Mouse (Mus musculus) brain, adult 2 months (tissue): ENCODE measurements around the gene Uba52.
A peak's percentile ranks its signal among the peaks of the same experiment; 100 is the strongest.

Source experiments
- DNase-seq: peaks from one replicate; pipeline ENCODE4 v3.0.0; 2011; ENCODE audit warnings: low read depth, low spot score

Gene Uba52

DNA sequence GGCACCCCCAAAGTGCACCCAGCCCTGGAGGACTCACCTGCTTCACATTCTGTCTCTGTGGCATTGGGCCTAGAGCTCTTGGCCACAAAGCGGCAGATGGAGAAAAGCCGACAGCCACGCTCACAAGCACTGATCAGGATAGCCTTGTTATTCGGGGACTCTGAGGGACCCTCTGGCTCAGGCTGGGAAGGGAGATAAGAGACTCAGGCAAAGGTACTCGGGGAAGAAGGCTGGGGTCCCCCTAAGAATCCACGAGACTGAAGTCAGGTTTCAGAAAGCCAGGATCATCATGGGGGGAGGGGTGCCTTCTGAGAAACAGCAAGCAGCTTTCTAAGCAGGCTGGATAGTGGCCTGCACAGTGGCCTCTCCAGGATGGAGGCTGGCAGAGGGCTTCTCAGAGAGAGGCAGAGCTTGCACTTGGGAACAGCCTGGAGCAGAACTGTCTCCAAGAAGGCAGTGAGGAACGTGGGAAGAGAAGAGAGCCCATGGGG, 24.4 kb downstream of the Uba52 start:
- peak; percentile 77 for DNase-seq

DNA sequence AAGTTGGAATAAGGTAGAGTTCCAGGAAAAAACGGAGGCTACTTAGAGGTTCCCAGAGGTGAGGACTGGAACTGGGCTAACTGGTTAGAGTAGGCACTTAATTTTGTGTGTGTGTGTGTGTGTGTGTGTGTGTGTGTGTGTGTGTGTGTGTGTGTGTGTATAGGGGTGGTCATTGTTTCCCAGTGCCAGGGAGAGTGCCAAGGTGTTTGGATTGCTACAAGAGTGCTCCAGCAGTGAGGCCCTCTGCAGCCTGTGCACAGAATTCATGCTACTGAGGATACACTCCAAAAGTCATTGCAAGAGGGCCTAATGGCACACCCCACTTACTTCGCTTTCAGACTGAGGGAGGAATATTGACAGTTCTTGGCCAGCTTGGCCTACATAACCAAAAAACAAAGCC, 27.7 kb downstream of the Uba52 start:
- no peak for DNase-seq

DNA sequence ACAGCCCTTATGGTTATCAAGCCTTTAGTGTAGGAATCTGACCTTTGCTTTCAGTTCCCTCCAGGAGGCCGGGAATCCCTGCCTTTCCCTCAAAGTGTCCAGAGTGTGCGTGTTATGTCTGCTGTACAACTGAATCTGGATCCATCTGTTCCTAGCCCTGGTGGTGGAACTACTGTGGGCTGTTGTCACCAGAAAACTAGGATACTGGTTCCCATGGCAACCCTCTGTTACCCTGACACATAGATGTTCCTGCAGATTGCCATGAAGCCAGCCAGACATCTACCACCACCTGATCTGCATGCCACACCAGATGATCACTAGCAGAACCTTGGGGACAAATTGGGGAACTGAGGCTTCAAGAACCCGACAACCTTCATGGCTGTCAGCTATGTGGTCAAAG, 28.7 kb downstream of the Uba52 start:
- DNase-seq, result peak; percentile 91

DNA sequence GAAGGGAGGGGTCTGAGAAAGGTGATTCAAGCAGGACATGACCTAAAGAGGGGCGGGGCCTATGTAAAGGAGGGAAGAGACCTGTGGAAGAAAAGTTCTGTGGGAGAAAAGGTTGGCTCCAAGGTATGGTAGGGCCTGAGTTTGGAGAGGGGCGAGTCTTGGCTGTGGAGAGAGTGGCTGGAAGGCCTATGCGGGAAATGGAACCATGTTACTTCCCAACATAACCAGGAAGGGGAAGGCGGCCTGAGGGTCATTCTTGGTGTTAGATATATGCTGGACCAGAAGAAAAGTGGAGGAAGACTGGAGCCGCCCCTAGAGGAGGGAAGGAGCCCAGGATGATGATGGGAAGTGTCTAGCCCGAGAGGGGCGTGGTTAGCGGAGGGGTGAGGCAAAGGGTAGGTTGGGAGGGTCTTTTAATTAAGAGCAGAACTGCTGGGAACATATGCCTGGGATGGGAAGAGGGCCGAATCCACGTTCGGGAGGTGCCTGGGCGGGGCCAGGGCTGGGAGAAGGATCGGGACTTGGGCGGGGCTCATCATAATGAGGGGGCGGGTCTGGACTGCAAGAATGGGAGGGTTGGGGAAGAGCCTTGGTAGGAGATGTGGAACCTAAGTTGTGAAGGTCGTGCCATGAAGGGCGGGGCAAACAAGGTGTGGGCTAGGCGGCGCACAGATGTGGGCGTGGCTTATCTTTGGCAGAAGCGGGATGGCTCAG, 33.2 kb downstream of the Uba52 start:
- DNase-seq, result peak; percentile 25

DNA sequence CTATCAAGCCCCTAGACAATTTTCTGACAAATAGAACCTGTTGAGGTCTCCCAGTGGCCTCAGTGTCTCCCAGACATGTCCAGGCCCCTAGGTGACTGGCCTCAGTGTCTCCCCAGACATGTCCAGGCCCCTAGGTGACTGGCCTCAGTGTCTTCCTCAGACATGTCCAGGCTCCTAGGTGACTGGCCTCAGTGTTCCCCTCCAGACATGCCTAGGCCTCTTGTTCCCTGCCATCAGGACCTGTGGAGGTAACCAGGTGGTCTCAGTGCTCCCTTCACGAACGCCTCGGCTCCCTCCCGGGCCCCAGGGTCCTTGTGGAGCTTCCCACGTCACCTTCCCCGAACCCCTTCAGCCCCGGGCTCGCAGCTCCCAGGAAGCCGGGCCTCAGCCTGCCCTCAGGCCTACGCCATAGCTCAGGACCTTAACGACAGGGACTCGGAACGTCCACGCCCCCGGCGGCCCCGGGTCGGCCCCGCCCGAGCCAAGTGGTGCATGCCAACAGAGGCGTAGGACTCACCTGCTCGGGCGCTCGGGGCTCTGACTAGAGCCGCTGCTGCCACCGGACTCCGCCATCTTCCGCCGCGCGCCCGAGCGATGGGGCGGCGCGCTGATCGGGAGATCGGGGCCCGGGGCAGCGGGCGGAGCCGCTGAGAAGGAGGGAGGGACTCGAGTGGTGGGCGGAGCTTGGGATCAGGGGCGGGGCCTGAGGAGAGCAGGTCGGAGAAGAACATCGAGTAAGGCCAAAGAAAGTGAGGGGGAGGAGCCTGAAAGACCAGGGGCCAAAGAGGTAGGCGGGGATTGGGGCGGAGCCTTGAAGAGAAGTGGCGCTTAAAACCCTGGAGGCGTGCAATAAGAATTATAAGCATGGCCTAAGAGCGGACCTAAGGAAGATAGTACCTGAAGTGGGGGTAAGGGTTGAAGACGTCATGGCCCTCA, 34.0 kb downstream of the Uba52 start, which contains the start of gene Klhl26:
Gene Klhl26, minus strand, starts transcription at position 636 of the 936 bp plus-strand sequence.
- DNase-seq, result peak; percentile 96

DNA sequence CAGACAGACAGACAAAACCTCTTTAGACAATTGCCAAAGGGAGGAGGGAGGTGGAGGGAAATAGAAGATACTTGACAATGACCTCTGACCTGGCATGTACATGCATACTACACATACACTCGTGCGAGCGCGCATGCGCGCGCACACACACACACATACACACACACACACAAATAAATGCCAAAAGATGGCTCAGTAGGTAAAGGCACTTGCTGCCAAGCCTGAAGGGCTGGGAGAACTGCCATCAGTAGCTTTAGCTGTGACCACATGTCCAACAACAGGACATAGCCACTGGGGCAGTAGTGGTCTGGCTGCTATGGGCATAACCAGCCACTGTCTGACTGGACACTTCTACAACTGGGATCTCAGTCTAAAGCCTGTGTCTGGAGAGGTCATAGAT, 38.7 kb downstream of the Uba52 start:
- peak; percentile 78 for DNase-seq

DNA sequence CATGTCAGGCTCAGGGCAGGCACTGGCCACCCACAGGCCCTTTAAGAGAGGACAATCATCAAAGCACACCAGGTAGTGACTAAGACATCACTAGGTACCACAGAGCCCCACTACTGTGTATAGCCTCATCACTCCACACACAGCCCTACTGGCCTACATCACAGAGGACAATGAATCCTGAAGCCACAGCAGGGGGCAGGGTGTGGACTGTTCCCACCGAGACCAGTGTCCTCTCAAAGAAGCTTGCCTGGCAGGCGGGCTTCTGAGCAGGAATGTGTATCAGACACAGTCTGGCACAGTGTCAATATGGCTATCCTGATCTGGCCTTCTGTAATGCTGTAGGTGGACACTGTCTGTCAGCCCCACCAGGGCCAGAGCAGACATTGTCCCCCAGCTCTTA, 40.7 kb downstream of the Uba52 start:
- DNase-seq, result no peak

DNA sequence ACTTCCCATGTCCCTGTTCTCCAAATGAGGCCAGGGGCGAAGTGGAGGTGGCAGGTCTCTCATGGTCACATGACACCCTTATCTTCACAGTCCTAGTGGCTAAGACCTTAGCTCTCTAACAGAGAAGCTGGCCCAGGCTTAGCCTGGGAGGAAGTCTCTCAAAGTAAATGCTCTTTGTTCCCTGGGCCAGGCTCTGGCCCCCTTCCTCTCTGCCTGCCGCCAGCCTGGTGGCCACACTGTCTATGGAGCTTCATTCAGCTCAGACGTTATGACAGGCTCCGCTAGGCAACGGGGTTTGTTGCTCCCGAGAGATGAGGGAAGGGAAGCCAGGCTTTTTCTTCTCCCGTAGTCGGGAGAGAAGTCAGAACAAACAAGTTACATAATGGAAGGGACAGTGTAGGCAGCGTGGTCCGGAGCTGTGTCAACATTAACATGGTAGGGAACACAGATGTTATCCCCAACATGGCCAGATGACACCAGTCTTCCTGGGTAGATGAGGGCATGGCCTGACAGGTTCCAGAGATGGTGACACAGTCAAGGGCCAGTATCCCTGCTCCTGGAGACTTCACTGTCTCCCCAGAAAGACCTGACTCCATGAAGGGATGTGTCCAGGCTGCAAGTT, 41.2 kb downstream of the Uba52 start:
- no peak for DNase-seq

DNA sequence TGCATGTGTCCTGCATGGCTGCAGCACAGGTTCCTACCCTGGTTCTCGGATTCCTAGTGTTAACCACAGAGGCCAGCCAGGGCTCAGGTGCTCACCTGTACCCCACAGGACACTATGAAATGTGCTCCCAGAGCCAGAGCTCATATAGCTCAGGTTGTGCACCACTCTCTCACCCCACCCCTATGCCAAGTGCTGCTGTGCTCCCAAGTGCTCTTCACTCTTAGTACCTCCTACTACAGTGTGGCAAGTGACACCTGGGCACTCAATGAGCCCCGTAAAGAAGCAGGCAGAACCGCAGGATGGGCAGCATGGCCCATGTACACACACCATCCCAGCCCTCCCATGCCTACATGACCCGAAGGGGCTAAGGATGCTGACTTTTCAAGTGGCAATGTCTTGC, 41.9 kb downstream of the Uba52 start:
- DNase-seq, result no peak

DNA sequence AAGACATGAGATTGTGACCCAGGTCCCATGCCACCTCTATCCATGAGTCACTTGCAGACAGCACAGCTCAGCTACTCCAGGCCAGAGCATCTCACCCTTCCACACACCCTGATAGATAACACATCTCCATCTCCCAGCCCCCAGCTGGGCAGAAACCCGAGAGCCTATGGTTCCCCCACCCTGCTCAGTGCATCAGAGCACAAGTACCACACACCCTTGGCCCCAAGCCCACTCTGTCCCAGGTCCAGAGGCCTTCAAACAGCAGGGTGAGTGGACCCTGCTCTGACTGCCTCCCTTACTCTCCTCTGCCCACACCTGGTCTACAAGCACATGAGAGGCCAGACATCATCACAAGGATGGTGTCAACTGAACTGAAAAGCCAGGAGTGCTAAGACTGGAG, 42.7 kb downstream of the Uba52 start:
- DNase-seq, result no peak

DNA sequence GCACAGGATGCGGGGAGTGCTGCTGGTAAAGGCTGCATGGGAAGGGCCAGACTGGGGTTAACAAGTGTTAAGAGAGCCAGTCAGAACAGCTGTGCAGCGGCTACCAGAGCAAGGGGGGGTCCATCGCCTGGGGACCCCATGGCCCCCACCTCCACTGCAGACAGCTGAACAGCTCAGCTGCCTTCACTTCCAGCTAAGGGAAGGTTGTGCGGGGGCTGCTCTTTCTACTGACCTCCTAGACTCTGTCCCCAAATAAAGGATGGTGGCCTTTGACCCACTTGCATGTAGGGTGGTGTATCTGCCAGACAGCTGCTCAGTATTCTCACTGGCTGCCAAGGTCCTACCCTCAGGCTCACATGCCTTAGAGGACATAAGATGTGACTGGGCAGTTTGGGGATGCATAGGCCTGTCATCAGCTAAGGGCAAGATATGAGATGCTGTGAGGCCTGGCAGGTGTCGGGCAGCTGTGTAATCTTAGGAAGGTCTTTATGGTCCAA, 43.3 kb downstream of the Uba52 start:
- no peak for DNase-seq

DNA sequence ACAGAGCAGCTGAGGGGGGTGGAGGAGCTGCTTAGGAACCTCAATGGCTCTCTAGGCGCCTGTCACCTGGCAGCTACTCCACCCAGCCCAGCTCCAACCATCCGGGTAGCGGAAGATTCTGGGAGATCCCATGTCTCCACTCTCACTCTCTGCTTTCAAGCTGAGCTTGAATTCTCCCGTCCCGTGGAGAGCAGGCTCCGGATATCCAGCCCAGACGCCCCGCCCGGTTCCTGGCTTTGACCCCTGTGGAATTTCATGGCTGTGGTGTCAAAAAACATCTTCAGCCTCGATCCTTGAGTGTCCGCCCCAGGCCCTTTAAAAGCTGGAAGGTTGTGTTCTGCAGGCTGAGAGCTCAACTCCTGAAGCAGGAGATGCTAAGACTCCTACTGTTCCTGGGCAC, 43.8 kb downstream of the Uba52 start:
- no peak for DNase-seq

DNA sequence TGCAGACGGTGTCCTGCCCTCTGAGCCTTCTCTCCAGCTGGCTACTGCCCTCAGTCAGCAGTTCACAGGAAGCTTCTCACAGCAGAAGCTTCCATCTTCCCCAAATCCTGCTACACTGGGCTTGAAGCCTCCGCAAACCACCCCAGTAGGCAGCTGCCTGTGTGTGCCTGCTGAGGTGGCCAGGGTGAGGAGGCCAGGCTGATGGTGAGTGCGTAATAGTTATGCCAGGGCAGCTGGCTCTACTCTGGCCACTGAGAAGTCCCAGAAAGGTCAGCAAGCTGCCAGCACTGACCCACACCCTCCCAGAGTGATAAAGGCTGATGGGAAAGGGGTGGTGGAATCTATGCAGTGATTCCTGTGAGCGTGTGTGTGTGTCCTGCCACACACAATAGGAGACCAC, 44.3 kb downstream of the Uba52 start:
- DNase-seq, result no peak

DNA sequence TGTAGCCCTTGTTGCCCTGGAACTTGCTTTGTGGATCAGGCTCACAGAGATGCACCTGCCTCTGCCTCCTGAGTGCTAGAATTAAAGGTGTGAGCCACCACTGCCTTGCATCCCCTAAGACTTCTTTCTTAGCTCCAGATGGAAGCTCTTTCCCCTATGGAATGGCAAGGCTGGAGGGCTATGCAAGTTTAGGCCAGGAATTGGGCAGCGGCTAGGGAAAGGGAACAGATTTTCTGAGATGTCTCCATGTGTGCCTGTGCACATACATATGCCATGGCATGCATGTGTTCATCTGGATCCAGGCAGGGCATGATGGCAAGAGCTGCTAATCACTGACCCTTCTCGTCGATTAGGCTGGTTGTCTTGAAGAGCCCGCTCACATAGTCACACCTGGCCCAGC, 44.9 kb downstream of the Uba52 start:
- no peak for DNase-seq

DNA sequence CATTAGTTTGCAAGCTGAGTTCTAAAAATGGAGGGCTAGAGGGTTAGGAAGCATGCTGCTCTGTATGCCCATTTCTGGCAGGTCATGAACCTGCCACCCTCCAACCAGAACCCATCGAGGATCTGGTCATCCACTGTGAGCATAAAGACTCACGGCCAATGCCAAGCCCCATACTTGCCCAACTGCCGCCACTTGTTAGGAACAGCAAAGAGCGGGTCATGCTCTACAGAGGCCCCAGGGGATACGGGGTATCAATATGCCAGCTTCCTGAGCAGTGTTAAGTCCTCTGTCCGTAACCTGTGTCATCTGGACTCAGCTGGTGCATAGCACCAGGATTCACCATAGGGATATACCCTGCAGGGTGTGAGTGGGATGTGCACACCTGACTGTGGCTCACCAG, 46.4 kb downstream of the Uba52 start:
- DNase-seq, result no peak

DNA sequence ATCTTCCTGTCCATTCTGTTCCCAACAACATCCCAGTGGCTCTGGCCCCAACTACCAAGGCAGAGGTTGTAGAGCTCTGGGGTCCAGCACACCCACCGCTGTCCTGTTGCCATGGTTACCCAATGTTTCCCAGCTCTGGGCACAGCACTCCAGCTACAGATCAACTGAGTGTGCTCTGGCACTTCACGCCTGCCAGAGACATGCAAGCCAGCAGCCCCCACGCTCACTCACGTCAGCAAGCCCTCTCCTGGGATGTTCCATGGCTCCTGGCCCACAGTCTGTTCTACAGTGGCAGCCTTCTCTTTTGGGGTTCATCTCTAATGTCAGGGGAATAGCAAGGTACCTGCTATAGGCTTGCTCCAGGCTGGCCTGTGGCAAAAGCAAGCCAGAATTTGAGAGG, 47.3 kb downstream of the Uba52 start:
- peak; percentile 89 for DNase-seq

DNA sequence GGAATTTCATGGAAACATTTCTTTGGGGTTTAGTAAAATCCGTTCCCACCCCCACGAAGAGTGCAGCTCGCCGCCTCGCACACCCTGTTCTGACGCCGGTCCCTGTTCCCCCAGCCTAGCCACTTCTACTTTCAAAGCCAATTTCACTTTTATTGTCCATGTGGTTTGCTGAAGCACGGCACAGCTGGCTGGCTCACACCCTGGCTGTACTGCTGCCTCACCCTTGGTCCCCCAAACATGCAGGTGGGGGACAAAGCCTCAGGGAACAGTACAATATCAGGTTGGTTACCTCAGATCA, 48.1 kb downstream of the Uba52 start:
- peak; percentile 50 for DNase-seq

DNA sequence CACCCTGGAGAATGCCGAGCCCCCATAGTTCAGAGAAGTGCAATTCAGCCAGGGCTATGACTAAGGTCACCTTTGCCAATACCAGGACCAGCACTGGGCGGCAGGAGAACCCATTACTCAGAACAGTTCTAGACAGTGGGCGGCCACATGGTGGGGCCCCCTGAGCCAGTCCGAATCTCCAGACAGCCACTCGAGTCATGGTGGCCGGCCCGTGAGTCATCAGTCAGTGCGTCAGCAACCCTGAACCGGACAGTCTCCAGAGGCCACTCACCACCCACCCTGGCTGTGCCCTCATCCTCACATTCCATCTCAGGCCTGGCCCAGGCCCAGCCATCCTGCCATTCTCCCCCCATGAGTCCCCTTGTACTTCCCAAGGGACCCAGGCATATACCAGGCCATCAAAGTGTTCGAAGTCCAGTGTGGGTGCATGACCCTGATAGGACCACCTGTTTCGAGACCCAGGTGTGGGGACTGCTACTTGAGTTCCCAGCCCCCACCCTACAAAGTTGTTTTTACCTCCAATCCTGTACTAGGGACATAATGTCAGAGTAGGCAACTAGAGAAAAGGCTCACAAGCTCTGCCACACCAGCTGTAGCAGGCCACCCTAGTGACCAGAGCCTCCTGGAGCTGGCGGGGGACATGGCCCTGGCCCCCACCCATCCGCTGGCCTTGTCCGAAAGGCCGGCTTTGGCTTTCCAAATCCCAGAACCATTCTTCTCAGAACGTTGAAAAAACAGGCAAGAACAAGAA, 48.7 kb downstream of the Uba52 start:
- no peak for DNase-seq

DNA sequence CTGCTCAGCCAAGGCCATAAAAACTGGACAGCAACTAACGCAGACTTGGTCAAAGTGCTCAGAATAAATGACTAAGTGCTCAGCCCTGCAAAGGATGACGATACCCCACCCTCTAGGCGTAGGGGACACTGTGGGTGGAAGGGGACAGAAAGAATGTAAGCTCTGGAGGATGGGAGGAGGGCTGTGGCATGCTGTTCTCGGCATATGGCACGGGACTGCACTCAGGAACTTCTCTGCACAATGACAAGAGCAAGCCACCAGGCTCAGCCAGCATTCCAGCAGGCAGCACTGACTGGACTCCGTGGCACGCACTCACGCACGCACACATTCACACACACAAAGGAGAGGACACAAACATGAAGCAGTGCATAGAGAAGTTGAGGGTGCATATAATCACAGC, 50.0 kb downstream of the Uba52 start:
- peak; percentile 87 for DNase-seq

DNA sequence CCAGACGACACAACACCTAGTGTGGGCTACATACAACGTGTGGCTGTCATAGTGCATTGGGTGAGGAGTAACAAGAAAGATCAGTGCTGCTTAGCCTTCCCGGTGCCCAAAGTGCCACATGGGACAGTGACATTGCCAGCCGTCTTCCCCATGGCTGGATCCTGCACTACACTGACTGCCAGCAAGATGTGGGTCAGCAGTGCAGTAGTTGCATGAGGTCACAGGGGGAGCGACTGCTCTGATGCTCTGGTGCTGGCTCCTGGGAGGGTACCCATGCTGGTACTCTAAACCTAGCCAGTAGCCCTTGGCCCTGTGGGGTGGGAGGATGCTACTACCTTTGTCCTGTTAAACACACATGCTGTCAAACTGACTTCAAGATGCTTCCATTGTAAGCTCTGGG, 50.4 kb downstream of the Uba52 start:
- DNase-seq, result no peak

DNA sequence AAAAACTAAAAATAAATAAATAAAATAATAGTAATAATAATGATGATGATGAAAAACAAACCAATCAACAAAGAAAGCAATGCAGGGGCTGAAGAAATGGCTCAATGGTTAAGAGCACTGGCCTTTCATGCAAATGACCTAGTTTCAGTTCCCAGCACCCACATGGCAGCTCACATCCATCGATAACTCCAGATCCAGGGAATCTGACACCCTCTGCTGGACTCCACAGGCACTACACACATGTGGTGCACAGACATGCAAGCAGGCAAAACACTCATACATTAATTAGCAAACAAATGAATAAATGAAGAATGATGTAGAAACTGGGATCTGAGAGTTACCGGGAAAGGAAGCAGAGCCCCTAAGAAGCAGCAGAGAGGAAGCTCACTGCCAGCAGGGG, 51.0 kb downstream of the Uba52 start:
- no peak for DNase-seq

DNA sequence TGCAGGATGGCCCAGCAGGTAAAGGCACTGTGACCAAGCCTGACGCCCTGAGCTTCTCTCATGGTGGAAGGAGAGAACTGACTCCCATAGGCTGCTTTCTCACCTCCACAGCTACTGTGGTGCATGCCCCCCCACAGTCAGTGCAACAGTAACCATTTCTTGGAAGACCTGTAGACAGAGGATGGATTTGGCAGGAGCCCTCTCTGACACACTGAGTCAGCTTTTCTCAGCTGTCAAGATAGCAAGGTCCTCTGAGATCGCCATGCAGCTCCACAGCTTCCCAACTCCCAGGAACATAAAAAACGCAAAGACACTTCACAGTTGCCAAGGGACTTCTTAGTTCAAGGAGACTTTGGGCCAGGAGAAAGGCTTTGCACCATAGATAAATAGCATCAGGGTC, 52.1 kb downstream of the Uba52 start:
- no peak for DNase-seq
